Mouse (Mus musculus) liver, embryonic 16.5 days (tissue): ENCODE data around the gene S100a2. TPM values are rescaled to one million over a fixed set of nuclear protein-coding genes. Genes with fewer than 3 reads are reported as not detected.

Experiments
- ATAC-seq: fragments of 200-750 bp; cut with Nextera tagmentation; 2 replicates; pipeline ENCODE4 v1.8.0; 2017; ENCODE audit warnings: low read depth, mild to moderate bottlenecking, moderate number of reproducible peaks, moderate library complexity
- H3K27ac ChIP-seq: fragments of 300-500 bp; sonication (generic); 2 replicates; pipeline ENCODE4 v1.5.1; 2014; ENCODE audit warnings: mild to moderate bottlenecking, low read length
- H3K27me3 ChIP-seq: fragments of 300-500 bp; sonication (generic); 2 replicates; pipeline ENCODE4 v1.6.1; 2014; ENCODE audit warnings: low read depth, low read length, mixed read lengths; ENCODE audit not compliant: control insufficient read depth, insufficient read depth
- H3K36me3 ChIP-seq: fragments of 300-500 bp; sonication (generic); 2 replicates; pipeline ENCODE4 v1.6.1; 2014; ENCODE audit warnings: mild to moderate bottlenecking; ENCODE audit not compliant: control insufficient read depth, insufficient read depth
- H3K4me1 ChIP-seq: fragments of 300-500 bp; sonication (generic); 2 replicates; pipeline ENCODE4 v1.6.1; 2014; ENCODE audit warnings: low read depth, low read length, mixed read lengths; ENCODE audit not compliant: control insufficient read depth
- H3K4me2 ChIP-seq: fragments of 300-500 bp; sonication (generic); 2 replicates; pipeline ENCODE4 v1.6.1; 2014; ENCODE audit warnings: low read depth, low read length, mixed read lengths
- H3K4me3 ChIP-seq: fragments of 300-500 bp; sonication (generic); 2 replicates; pipeline ENCODE4 v1.5.1; 2014; ENCODE audit warnings: low read depth, mild to moderate bottlenecking, low read length
- H3K9ac ChIP-seq: fragments of 300-500 bp; sonication (generic); 2 replicates; pipeline ENCODE4 v1.6.1; 2014; ENCODE audit warnings: low read depth, low read length
- H3K9me3 ChIP-seq: fragments of 300-500 bp; sonication (generic); replicated peaks from 2 replicates; pipeline ENCODE4 v1.6.1; 2016; ENCODE audit warnings: low read length; ENCODE audit not compliant: control insufficient read depth
- WGBS: fragments of 180-500 bp; shearing (Covaris S2); extraction: QIAGEN DNeasy Blood & Tissue Kit; methylation state at CpG from one replicate; pipeline ENCODE4 v1.1.7; 2014; ENCODE audit not compliant: insufficient replicate concordance; 5-methylcytosine and 5-hydroxymethylcytosine counted together
- polyA plus RNA-seq: library from polyadenylated mRNA; unstranded; fragments of >200 nt; fragmentation: Nextera tagmentation; extraction: Ambion mirVana; gene quantifications from 2 replicates; pipeline ENCODE4 v1.2.1, GENCODE M21; 2015

The S100a2 gene
- polyA plus RNA-seq, 1 experiment from 2014 or later = not detected

DNA sequence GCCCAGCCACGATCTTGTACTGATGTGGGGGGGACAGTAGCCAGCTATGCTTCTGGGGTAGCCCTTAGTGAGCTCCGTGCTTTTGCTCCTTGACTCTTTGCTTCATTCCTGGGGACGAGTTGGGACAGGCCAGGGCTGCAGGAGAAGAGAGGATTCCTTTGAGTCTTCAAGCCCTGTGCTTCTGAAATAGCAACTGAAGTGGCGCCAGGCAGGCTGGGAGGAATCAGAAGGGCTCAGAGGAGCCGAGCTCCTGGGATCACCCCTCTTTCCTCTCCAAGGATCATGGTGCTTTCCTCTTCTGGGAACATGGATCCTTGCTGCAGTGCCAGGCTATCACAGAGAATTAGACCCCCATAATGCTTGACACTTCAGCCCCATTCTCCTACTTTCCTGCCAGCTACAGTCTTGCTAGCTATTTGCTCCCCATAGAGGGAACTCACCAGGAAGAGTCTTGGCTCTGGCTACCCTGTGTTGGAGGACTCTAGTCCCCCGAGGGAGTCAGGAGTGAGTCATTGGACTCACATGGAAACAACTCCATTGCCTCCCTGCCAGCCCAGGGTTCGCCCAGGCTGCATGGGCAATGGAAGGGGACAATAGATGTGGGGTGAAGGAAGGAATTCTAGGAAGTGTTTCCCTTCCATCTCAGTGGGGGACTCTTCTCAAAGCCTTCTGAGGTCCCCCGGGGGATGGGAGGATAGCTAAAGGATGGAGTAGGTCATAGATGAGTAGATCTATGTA lies 10.6 kb downstream of the S100a2 start:
- 59% methylated on average over 8 of the region's 8 CpGs for WGBS
- Histone ChIP-seq H3K9ac (no peak overlapping the region), H3K36me3 (no peaks in the 10 kb centered on the region)

DNA sequence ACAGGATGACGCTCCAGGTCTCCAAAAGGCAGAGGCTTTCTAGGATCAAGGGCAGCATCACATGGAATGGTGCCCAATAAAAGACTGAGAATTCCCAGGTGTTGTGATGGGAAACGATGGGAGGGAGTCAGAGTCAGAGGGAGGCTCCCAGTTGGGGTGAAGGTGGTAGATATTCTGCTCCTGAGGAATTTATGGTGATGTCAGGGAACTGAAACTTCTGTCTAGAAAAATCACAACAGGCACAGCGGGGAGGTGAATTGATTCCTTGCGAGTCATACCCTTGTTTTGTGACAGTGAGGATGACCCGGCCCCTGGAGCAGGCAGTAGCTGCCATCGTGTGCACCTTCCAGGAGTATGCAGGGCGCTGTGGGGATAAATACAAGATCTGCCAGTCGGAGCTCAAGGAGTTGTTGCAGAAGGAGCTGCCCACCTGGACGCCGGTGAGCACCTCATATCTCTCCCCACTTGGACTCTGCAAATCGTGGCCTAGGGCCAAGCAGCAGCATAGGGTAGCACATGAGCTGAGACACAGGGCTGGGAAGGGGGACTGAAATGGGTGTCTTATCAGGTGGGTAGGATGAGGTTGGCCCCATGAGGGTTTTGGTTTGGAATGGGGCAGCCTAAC lies 11.6 kb downstream of the S100a2 start, which contains the start of gene Gm42674:
Gm42674 (plus strand) TSS at position 419 of the 625 bp plus-strand sequence.
- no peak for ATAC-seq
- Histone ChIP-seq H3K4me2 (no peak within 1 kb of the TSS), H3K4me1 (no peaks in the 10 kb centered on the region), H3K9me3 (no peaks in the 10 kb centered on the region), H3K4me3 (no peak within 1 kb of the TSS), H3K27ac (no peak within 1 kb of the TSS), H3K9ac (no peak within 1 kb of the TSS), H3K27me3 (no peaks in the 10 kb centered on the region), H3K36me3 (no peaks in the 10 kb centered on the region)
- 65% methylated on average over 11 of the region's 11 CpGs for WGBS

More for the DNA sequence above, 10.6 kb downstream of the S100a2 start:
- Histone ChIP-seq H3K9me3 (no peaks in the 10 kb centered on the region), H3K27ac (no peak overlapping the region), H3K27me3 (no peaks in the 10 kb centered on the region), H3K4me3 (no peak overlapping the region), H3K4me2 (no peak overlapping the region), H3K4me1 (no peaks in the 10 kb centered on the region)
- ATAC-seq = no peak

DNA sequence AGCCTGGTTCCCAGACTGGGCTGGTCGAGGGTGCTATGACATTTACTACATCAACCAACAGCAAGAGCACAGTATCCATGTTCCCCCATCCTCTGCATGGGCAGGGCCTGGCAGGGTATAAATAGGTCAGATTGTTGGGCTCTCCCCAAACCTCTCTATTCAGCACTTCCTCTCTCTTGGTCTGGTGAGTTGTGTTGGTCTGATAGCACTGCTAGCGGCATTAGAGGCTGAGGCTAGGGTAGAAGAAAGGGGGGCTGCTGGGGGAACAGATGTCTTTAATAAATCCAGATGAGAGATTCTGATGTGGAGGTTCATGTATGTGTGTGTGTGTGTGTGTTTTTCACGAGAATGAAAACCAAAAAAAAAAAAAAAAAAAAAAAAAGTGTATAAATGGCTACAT lies 13.6 kb downstream of the S100a2 start, which contains the start of gene S100a4:
S100a4 (plus strand) TSS at position 149 of the 400 bp plus-strand sequence.
- H3K4me3 ChIP-seq = no peak within 1 kb of the TSS
- no peak within 1 kb of the TSS for H3K4me2 ChIP-seq
- ATAC-seq = no peak
- H3K9ac ChIP-seq = no peak within 1 kb of the TSS
- H3K4me1 ChIP-seq = no peaks in the 10 kb centered on the region
- no peak within 1 kb of the TSS for H3K27ac ChIP-seq
- no peaks in the 10 kb centered on the region for H3K27me3 ChIP-seq
- 17% methylated on average over 3 of the region's 3 CpGs for WGBS
- no peaks in the 10 kb centered on the region for H3K36me3 ChIP-seq
- H3K9me3 ChIP-seq = no peaks in the 10 kb centered on the region

DNA sequence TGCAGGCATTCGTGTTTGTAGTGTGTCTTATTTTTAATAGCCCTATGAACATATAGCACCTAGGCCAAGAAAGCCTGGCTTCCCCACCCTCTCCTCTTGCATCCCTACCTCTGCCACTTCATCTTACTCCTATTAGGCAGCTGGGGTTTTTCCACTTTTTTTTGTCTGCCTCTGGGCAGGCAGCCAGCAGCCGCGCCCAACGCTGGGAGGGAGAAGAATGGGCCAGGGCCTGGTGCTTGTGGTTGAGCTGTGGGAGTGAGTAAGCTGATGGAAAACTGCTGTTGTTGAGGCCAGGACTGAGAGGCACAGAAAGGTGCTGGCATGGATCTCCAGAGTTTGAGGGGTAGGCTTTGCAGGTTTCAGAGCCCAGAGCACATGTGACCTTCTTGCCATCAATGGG lies 14.4 kb downstream of the S100a2 start:
- H3K4me3 ChIP-seq = no peak overlapping the region
- no peak for ATAC-seq
- no peak overlapping the region for H3K4me2 ChIP-seq
- no peaks in the 10 kb centered on the region for H3K27me3 ChIP-seq
- H3K36me3 ChIP-seq = no peaks in the 10 kb centered on the region
- H3K9me3 ChIP-seq = no peaks in the 10 kb centered on the region
- no peak overlapping the region for H3K27ac ChIP-seq
- WGBS = 28% methylated on average over 4 of the region's 4 CpGs
- H3K4me1 ChIP-seq = no peaks in the 10 kb centered on the region
- no peak overlapping the region for H3K9ac ChIP-seq

DNA sequence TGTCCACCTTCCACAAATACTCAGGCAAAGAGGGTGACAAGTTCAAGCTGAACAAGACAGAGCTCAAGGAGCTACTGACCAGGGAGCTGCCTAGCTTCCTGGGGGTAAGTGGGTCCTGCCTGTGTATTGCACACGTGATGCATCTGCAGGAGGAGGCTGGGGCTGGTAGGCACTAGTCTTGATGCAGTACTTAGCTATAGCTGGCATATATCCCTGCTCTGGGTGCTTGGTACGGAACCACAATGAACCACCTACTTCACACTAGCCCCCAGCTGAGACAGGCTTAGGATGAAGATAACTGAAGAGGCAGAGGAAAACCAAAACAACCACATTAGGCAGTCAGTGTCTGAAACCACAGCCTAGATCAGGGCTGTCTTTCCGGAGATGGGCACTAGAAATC lies 15.0 kb downstream of the S100a2 start:
- H3K4me2 ChIP-seq = no peak overlapping the region
- no peaks in the 10 kb centered on the region for H3K9me3 ChIP-seq
- H3K9ac ChIP-seq = no peak overlapping the region
- H3K27me3 ChIP-seq = no peaks in the 10 kb centered on the region
- H3K4me1 ChIP-seq = no peaks in the 10 kb centered on the region
- no peak overlapping the region for H3K4me3 ChIP-seq
- WGBS = 24% methylated on average over 3 of the region's 3 CpGs
- no peaks in the 10 kb centered on the region for H3K36me3 ChIP-seq
- no peak for ATAC-seq
- no peak overlapping the region for H3K27ac ChIP-seq

DNA sequence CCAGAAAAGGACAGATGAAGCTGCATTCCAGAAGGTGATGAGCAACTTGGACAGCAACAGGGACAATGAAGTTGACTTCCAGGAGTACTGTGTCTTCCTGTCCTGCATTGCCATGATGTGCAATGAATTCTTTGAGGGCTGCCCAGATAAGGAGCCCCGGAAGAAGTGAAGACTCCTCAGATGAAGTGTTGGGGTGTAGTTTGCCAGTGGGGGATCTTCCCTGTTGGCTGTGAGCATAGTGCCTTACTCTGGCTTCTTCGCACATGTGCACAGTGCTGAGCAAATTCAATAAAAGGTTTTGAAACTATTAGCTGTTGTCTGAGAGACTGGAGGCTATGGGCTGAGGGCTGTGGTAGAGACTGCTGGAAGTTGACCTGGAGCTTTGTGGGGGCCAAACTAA lies 15.7 kb downstream of the S100a2 start:
- no peaks in the 10 kb centered on the region for H3K9me3 ChIP-seq
- no peak overlapping the region for H3K4me3 ChIP-seq
- H3K4me2 ChIP-seq = no peak overlapping the region
- no peaks in the 10 kb centered on the region for H3K36me3 ChIP-seq
- no peak overlapping the region for H3K27ac ChIP-seq
- no peak overlapping the region for H3K9ac ChIP-seq
- WGBS = 66% methylated on average over 2 of the region's 2 CpGs
- H3K4me1 ChIP-seq = no peaks in the 10 kb centered on the region
- H3K27me3 ChIP-seq = no peaks in the 10 kb centered on the region
- no peak for ATAC-seq

DNA sequence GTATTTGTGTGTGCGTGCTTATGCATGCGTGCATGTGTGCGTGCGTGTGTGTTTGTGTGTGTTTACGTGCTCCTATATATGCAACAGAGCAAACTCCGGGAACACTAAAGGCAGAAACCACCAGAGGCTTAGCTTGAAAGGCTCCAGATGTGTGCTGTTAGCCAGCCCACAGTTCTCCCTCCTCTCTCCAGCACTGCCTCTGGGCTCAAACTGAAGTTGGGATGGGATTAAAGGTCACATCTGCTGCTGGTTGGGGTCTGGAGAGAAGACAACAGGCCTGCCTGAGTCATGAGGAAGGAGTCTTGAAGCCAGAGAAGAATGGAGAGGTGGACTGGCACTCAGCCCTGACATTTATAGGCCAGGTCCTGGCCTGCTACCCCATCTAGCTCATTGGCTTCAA lies 16.1 kb downstream of the S100a2 start:
- H3K27me3 ChIP-seq = no peaks in the 10 kb centered on the region
- no peaks in the 10 kb centered on the region for H3K9me3 ChIP-seq
- H3K4me3 ChIP-seq = no peak overlapping the region
- no peak overlapping the region for H3K9ac ChIP-seq
- no peaks in the 10 kb centered on the region for H3K4me1 ChIP-seq
- no peak for ATAC-seq
- H3K36me3 ChIP-seq = no peaks in the 10 kb centered on the region
- 68% methylated on average over 6 of the region's 6 CpGs for WGBS
- no peak overlapping the region for H3K27ac ChIP-seq
- H3K4me2 ChIP-seq = no peak overlapping the region

DNA sequence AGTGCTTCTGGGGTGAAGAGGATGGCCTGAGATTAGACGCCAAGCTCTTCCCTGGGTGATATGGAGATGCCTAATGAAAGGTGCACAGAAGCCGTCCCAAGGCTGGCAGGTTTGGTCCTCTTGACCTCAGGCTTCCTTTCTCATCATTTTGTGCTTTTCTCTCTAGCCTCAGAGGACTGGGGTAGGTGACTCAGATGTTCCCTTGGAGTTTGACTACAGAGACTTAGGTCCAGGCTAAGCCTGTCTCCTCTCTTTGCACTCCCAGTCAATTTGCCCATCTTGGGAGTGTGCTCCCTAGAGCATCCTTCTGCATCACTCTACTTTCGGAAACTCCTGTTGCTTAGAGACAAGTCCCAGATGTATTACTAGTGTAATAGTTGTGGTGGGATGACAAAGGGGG lies 17.3 kb downstream of the S100a2 start:
- Histone ChIP-seq H3K4me3 (no peak overlapping the region), H3K27me3 (no peaks in the 10 kb centered on the region), H3K27ac (no peak overlapping the region), H3K9me3 (no peaks in the 10 kb centered on the region), H3K4me1 (no peaks in the 10 kb centered on the region), H3K4me2 (no peak overlapping the region), H3K36me3 (no peaks in the 10 kb centered on the region), H3K9ac (no peak overlapping the region)
- WGBS = 60% methylated on average over 3 of the region's 3 CpGs
- ATAC-seq = no peak

DNA sequence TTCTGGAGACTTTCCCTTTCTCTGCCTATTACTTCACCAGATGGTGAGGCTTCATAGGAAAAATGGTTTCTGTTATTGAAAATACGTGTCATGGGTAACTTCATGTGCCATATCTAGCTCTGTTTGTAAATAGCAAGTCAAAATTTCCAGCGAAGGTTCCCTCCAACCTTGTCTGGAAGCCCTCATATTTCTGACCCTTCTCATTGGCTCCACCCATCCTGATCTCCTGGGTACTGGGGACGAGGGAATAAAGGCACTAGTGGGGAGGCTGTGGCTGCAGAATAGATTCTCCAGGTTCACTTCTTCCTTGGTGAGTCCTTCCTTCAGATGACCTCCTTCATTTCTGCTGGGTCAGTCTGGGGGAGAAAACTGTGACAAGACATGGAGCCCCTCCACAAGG lies 18.2 kb downstream of the S100a2 start, which contains the start of gene S100a5:
S100a5 (plus strand) TSS at position 301 of the 400 bp plus-strand sequence.
- Histone ChIP-seq H3K9me3 (no peaks in the 10 kb centered on the region), H3K27me3 (peaks cover 2% of the 10 kb centered on the region; the same call in 1 of the 2 replicates), H3K27ac (no peak within 1 kb of the TSS), H3K4me2 (no peak within 1 kb of the TSS), H3K4me3 (no peak within 1 kb of the TSS), H3K9ac (no peak within 1 kb of the TSS), H3K4me1 (peaks cover 4% of the 10 kb centered on the region), H3K36me3 (no peaks in the 10 kb centered on the region)
- ATAC-seq = no peak
- WGBS = 29% methylated on average over 3 of the region's 3 CpGs
